Mouse (Mus musculus) thymus, adult 2 months (tissue): Measurements from ENCODE around the gene Taf1b. TPM values are rescaled to one million over a fixed set of nuclear protein-coding genes. Genes with fewer than 3 reads are reported as not detected.
A peak's percentile ranks its signal among the peaks of the same experiment; 100 is the strongest.

Source experiments
- DNase-seq: peaks from one replicate; pipeline ENCODE4 v3.0.0; 2021
- H3K27ac ChIP-seq: fragments of 200-500 bp; 2 replicates; pipeline ENCODE4 v1.5.1; 2012; ENCODE audit warnings: low read length, control low read depth; ENCODE audit not compliant: control insufficient read depth, insufficient read depth
- H3K27me3 ChIP-seq: fragments of 200-500 bp; 2 replicates; pipeline ENCODE4 v1.6.1; 2012; ENCODE audit warnings: mild to moderate bottlenecking, low read length, moderate library complexity, mixed read lengths; ENCODE audit not compliant: control insufficient read depth, insufficient read depth
- H3K36me3 ChIP-seq: fragments of 200-500 bp; 2 replicates; pipeline ENCODE4 v1.6.1; 2012; ENCODE audit warnings: mild to moderate bottlenecking, low read length, moderate library complexity; ENCODE audit not compliant: control insufficient read depth, insufficient read depth
- H3K4me1 ChIP-seq: fragments of 200-500 bp; replicated peaks from 2 replicates; pipeline ENCODE4 v1.6.1; 2012; ENCODE audit warnings: low read length; ENCODE audit not compliant: control insufficient read depth, insufficient read depth
- H3K4me3 ChIP-seq: fragments of 200-500 bp; 2 replicates; pipeline ENCODE4 v1.5.1; 2012; ENCODE audit warnings: mild to moderate bottlenecking, low read length, control low read depth, moderate library complexity; ENCODE audit not compliant: control insufficient read depth, insufficient read depth
- CTCF ChIP-seq: fragments of 200-500 bp; IDR thresholded peaks from 2 replicates; pipeline ENCODE4 v1.5.1; 2012; ENCODE audit warnings: mild to moderate bottlenecking, control low read depth, low read length, moderate library complexity, borderline replicate concordance; ENCODE audit not compliant: control insufficient read depth, poor library complexity, insufficient read depth; ENCODE audit errors: extremely low read depth
- POLR2A ChIP-seq: fragments of 200-500 bp; IDR thresholded peaks from 2 replicates; pipeline ENCODE4 v1.6.1; 2012; ENCODE audit warnings: mild to moderate bottlenecking, low read length, control low read depth, moderate library complexity; ENCODE audit not compliant: control insufficient read depth, poor library complexity, insufficient read depth; ENCODE audit errors: extremely low read depth
- WGBS: fragments of 180-500 bp; shearing (Covaris S2); methylation state at CpG from one replicate; pipeline ENCODE4 v1.1.7; 2018; 5-methylcytosine and 5-hydroxymethylcytosine counted together
- polyA plus RNA-seq: library from polyadenylated mRNA; depleted of rRNA; stranded (reverse); fragments of >200 nt; gene quantifications from 2 replicates; pipeline ENCODE4 v1.2.3, GENCODE M21; 2012

The Taf1b gene
- polyA plus RNA-seq, 1 experiment: 13.2 TPM

DNA sequence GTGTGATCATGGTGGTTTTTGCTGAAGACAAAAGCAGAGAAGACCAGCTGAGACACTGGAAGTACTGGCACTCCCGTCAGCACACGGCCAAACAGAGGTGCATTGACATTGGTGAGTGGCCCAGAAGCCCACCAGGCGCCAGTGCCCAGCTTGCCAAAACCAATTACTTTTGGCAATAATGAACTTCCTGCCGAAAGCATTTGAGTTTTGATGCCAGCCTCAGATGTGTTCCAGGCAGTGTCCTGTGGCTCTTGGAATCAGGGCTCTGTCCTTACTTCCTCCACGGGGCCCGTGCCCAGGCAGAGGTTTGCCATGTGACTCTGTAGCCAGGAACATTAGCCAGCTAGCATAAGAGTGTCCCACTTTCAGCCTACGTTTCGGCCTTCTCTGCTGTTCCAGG is 86.7 kb downstream of the Taf1b start:
- no peak for TF ChIP-seq POLR2A
- 95% methylated on average over 8 of the region's 8 CpGs for WGBS
- Histone ChIP-seq H3K36me3 (no peaks in the 10 kb centered on the region), H3K27ac (no peak overlapping the region), H3K4me3 (no peak overlapping the region), H3K4me1 (no peaks in the 10 kb centered on the region), H3K27me3 (no peaks in the 10 kb centered on the region)
- DNase-seq: no peak

DNA sequence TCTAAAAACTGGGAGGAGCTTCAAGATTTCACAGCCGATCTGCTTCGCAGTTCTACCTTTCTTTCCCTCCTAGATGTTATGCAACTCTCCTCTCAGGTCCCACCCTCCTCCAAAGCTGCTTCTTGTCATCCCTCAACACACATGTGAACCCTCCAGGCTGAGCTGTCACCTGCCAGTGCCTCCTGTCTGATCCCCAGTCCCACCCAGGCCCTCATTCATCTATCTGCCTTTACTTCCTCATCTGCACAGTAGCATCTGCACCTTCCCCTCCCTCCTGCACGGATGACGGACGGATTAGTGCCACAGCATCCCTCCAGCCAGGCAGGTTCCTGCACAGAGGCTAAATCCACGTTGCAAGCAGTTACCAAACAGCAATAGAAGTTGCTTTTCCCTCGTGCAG is 88.0 kb downstream of the Taf1b start:
- no peak overlapping the region for H3K27ac ChIP-seq
- no peaks in the 10 kb centered on the region for H3K36me3 ChIP-seq
- no peak overlapping the region for H3K4me3 ChIP-seq
- TF ChIP-seq POLR2A (no peak), CTCF (no peak)
- no peaks in the 10 kb centered on the region for H3K27me3 ChIP-seq
- H3K4me1 ChIP-seq: no peaks in the 10 kb centered on the region
- DNase-seq: no peak
- WGBS: 85% methylated on average over 7 of the region's 7 CpGs

DNA sequence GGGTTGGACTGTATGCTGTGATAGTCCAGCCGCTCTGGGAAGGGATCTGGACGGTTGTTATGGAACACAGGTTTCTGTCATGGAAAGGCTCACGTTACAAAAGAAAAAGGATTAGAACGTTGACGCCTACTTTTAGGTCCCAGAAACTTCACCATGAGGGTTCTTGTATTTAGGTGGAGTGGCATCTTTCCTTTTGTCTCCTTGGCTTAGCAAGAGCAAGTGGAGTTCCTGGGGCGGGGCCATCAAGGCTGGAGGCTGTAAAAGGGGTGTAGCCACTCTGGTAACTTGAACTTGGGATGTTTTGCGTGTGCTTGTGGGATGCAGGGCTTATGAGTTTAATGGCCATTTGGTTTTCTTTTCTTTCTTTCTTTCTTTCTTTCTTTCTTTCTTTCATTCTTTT is 92.2 kb downstream of the Taf1b start:
- H3K36me3 ChIP-seq: no peaks in the 10 kb centered on the region
- no peak overlapping the region for H3K27ac ChIP-seq
- no peak overlapping the region for H3K4me3 ChIP-seq
- peaks cover 7% of the 10 kb centered on the region for H3K4me1 ChIP-seq
- no peak for DNase-seq
- 99% methylated on average over 7 of the region's 7 CpGs for WGBS
- no peak for TF ChIP-seq CTCF
- TF ChIP-seq POLR2A: no peak
- H3K27me3 ChIP-seq: no peaks in the 10 kb centered on the region

DNA sequence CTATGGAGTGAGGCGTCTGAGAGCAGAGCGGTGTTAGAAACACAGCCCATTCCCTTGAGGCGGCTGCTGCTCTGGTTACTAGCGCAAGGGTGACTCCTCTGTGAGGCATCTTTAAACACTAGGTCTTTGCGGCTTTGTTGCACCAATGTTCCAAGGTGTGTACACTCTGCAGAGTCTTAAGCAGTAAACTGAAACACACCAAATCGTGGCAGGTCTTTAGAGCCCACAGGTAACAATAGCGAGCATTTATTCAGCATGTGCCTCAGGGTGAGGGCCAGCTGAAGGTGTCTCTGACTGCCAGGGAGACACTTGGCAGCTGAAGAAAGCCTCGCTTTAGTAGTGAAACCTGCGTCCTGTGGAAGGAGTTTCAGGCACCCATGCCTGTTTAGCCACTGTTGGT is 93.9 kb downstream of the Taf1b start:
- no peaks in the 10 kb centered on the region for H3K27me3 ChIP-seq
- H3K27ac ChIP-seq: no peak overlapping the region
- no peaks in the 10 kb centered on the region for H3K36me3 ChIP-seq
- WGBS: 86% methylated on average over 9 of the region's 9 CpGs
- no peak for DNase-seq
- TF ChIP-seq CTCF (no peak), POLR2A (no peak)
- no peak overlapping the region for H3K4me3 ChIP-seq
- H3K4me1 ChIP-seq: peaks cover 7% of the 10 kb centered on the region

DNA sequence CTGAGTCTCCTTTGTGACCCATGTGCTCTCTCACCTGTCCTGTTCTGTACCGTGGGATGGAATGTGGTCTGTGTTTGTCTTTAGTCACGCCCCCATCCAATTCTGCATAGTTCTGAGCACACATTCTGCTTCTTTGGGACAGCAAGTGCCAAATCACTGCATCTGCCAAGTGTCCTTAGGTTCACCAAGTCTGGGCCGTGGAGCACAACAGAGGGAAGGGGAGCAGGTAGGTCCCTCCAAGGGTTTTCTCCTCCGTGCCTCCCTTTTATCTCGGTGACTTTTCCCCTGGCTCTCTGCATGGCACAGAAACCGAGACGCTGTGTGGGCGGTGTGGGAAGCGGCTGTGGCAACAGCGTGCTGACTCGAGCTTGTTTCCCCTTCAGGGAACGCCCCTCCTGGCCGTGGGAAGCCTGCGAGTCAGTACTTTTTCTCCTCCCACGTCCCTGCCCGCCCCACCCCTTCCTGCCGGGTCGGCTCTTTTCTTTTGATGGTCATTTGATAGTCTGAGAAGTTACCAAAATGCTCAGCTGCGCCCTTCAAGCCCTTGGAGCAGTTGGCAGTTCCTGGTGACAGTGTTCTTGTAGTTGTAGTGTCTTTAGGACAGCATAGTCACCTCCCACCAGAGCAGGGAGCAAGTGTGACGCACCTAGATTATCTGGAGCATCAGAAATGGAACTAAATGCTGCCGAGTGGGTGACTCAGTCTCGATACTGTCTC is 95.0 kb downstream of the Taf1b start:
- Histone ChIP-seq H3K27ac (no peak overlapping the region; the same call in 1 of the 2 replicates), H3K4me3 (peak overlapping the region; percentile 31), H3K36me3 (no peaks in the 10 kb centered on the region), H3K27me3 (no peaks in the 10 kb centered on the region), H3K4me1 (peaks cover 7% of the 10 kb centered on the region)
- peak; percentile 77 for DNase-seq
- TF ChIP-seq CTCF (no peak), POLR2A (no peak; the same call in 1 of the 2 replicates)
- WGBS: under 1% methylated on average over 22 of the region's 22 CpGs

DNA sequence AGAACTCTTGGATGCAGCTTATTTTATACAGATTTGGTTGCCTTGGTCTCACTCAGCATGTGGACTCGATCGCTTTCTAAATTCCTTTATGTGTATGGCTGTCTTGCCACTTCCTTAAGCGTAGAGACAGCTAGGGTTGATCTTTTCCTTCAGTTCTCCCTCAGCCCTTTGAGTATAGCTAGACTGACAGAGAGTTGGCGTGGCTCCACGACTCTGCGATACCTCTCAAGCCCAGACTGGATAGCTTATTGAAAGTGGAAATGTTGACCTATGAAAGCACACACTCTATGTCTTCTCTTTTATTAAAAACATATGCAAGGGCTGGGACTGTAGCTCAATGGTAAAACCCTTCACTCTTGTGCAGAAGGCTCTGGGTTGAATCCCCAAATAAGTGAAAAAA is 99.2 kb downstream of the Taf1b start:
- TF ChIP-seq CTCF: no peak
- no peak for TF ChIP-seq POLR2A
- no peak for DNase-seq
- H3K36me3 ChIP-seq: no peaks in the 10 kb centered on the region
- 81% methylated on average over 6 of the region's 6 CpGs for WGBS
- no peak overlapping the region for H3K27ac ChIP-seq
- H3K4me3 ChIP-seq: no peak overlapping the region
- no peaks in the 10 kb centered on the region for H3K27me3 ChIP-seq
- peaks cover 7% of the 10 kb centered on the region for H3K4me1 ChIP-seq
